Mouse (Mus musculus): Measurements from ENCODE around the gene Wdr66.

- TF ChIP-seq CTCF (conservative IDR thresholded peaks at IDR 0.05; ENCODE audit: low read length): no peak
- TF ChIP-seq NANOG (IDR thresholded peaks at IDR 0.05; ENCODE audit: borderline replicate concordance, low read length): no peak
Measured at GRCm38 (mm10) chr5:123300496-123301034, 48.7 kb downstream of the Wdr66 start.
